In the genomic region with DNA sequence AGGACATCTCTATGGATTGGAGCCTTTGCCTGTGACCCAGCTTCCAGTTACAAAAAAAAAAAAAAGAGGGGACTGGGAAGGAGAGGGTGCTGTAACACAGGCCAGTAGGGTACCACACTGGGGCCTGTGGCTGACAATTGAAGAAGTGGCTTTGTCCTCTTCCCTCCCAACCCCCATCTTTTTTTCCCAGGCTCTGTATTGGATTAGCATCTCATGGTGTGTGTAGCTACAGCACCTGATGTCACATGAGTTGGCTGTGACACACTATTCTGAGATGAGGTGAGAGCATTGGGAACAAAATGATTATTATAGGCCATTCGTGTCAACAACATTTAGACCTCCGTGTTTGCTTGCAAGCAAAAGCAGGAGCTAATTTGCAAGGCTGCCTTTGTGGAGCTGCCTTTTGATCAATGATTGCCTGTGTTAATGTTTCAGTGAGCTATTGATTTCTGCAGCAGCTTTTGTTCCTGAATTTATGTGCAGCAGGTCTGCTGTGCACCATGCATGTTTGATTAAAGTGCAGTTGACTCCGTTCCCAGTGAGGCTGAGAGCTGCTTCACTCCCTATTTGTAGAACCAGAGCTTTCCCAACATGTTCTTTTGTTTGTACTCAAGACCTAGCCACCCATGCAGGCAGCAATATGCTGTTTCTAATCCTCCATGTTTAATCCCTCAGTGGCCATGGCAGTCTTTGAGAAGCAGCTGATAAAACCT, we compare ENCODE assay signal across 14 mouse cellular contexts. TPM values are rescaled to one million over a fixed set of nuclear protein-coding genes. Genes with fewer than 3 reads are reported as not detected.
A peak's percentile ranks its signal among the peaks of the same experiment; 100 is the strongest.
DNase-seq lines count a peak whose midpoint lies in the region; ATAC-seq and TF ChIP-seq lines count a peak whose summit lies in the region.
"Had no signal": no experiment of that assay in that cellular context is flagged by ENCODE, and none has a peak within 500 bp of the region (broad histone marks: within the 10 kb centered on the region; RNA-seq: fewer than 3 reads in every experiment).

No protein-coding gene starts in this region.

- WGBS in kidney, embryonic 16.5 days: 54% methylated on average over 3 of the region's 3 CpGs
- 16% methylated on average over 3 of the region's 3 CpGs for WGBS in forebrain, postnatal 0 days
- WGBS in midbrain, embryonic 15.5 days: 8% methylated on average over 3 of the region's 3 CpGs

- intact Hi-C loops in gastrocnemius, postnatal 36 days (cut with DNase I): no loop called here

- DNase-seq in kidney, postnatal 25 days: no peak
- peak; percentile 68 for DNase-seq in forebrain, postnatal 0 days
- no peak for DNase-seq in adrenal gland, postnatal 36 days
- DNase-seq in right cerebral cortex, postnatal 4 days: no peak
- DNase-seq in gastrocnemius, postnatal 36 days: no peak
- DNase-seq: kidney, adult 9 months; lung, adult 2 months had no signal

- TF ChIP-seq POLR2A in cortical plate, adult 2 months (IDR thresholded peaks at IDR 0.05; ENCODE audit: extremely low read depth, insufficient read depth, low read length): no peak

- peaks cover 19% of the 10 kb centered on the region for H3K36me3 ChIP-seq in kidney, embryonic 16.5 days (ENCODE audit: insufficient read depth, low read length)
- peaks cover 8% of the 10 kb centered on the region for H3K36me3 ChIP-seq in forebrain, postnatal 0 days (ENCODE audit: insufficient read depth)
- peaks cover 2% of the 10 kb centered on the region; the same call in 1 of the 2 replicates for H3K36me3 ChIP-seq in midbrain, embryonic 15.5 days (replicated peaks)

- no peaks in the 10 kb centered on the region for H3K27me3 ChIP-seq in kidney, embryonic 16.5 days (ENCODE audit: insufficient read depth, low read length)
- H3K27me3 ChIP-seq in forebrain, postnatal 0 days (ENCODE audit: insufficient read depth, low read length): no peaks in the 10 kb centered on the region
- no peaks in the 10 kb centered on the region for H3K27me3 ChIP-seq in midbrain, embryonic 15.5 days (replicated peaks)

- no peak overlapping the region for H3K9ac ChIP-seq in kidney, embryonic 16.5 days (replicated peaks; ENCODE audit: low read length)
- H3K9ac ChIP-seq in forebrain, postnatal 0 days: no peak overlapping the region
- 0 out of 2 replicates have a peak overlapping the region, but pooled peaks have one; percentile 15 for H3K9ac ChIP-seq in midbrain, embryonic 15.5 days

- H3K4me2 ChIP-seq in kidney, embryonic 16.5 days (replicated peaks; ENCODE audit: low read depth, low read length): no peak overlapping the region
- H3K4me2 ChIP-seq in forebrain, postnatal 0 days (ENCODE audit: low read depth): no peak overlapping the region
- no peak overlapping the region for H3K4me2 ChIP-seq in midbrain, embryonic 15.5 days

- no peak for ATAC-seq in kidney, embryonic 16.5 days (ENCODE audit: low FRiP score, low TSS enrichment)
- peak; percentile 77 for ATAC-seq in forebrain, postnatal 0 days
- ATAC-seq in midbrain, embryonic 15.5 days (replicated peaks): peak; percentile 65

- peak overlapping the region; percentile 31; the same call in 1 of the 2 replicates for H3K27ac ChIP-seq in kidney, embryonic 16.5 days (ENCODE audit: low read length)
- peak overlapping the region; percentile 45; the same call in 1 of the 2 replicates for H3K27ac ChIP-seq in cortical plate, adult 2 months (ENCODE audit: insufficient read depth, low read length)
- peak overlapping the region; percentile 71 for H3K27ac ChIP-seq in forebrain, postnatal 0 days (ENCODE audit: low read depth, low read length)
- H3K27ac ChIP-seq in midbrain, embryonic 15.5 days: peak overlapping the region; percentile 88
- H3K27ac ChIP-seq: heart, embryonic 10.5 days had no signal

- no peak for TF ChIP-seq CTCF in cortical plate, adult 2 months (IDR thresholded peaks at IDR 0.05; ENCODE audit: extremely low read depth, insufficient read depth, low read length)
- TF ChIP-seq CTCF in forebrain, postnatal 0 days (IDR thresholded peaks at IDR 0.05; ENCODE audit: low read depth): no peak

- H3K4me3 ChIP-seq in kidney, embryonic 16.5 days (ENCODE audit: low read length): no peak overlapping the region
- no peak overlapping the region for H3K4me3 ChIP-seq in cortical plate, adult 2 months (ENCODE audit: insufficient read depth, low read length)
- no peak overlapping the region for H3K4me3 ChIP-seq in forebrain, postnatal 0 days (ENCODE audit: low read depth, low read length)
- H3K4me3 ChIP-seq in midbrain, embryonic 15.5 days: no peak overlapping the region
- H3K4me3 ChIP-seq: erythroblast, embryonic 14.5 days; heart, embryonic 10.5 days had no signal

- H3K4me1 ChIP-seq in kidney, embryonic 16.5 days (ENCODE audit: insufficient read depth, low read length): peaks cover 8% of the 10 kb centered on the region
- peaks cover 8% of the 10 kb centered on the region for H3K4me1 ChIP-seq in cortical plate, adult 2 months (ENCODE audit: control insufficient read depth, insufficient read depth, low read length)
- H3K4me1 ChIP-seq in forebrain, postnatal 0 days (ENCODE audit: insufficient read depth): peaks cover 16% of the 10 kb centered on the region
- H3K4me1 ChIP-seq in midbrain, embryonic 15.5 days: peaks cover 34% of the 10 kb centered on the region

- H3K9me3 ChIP-seq in kidney, embryonic 16.5 days (ENCODE audit: low read length): no peaks in the 10 kb centered on the region
- H3K9me3 ChIP-seq in forebrain, postnatal 0 days (ENCODE audit: low read length): no peaks in the 10 kb centered on the region
- H3K9me3 ChIP-seq in midbrain, embryonic 15.5 days: no peaks in the 10 kb centered on the region
- H3K9me3 ChIP-seq: heart, embryonic 10.5 days had no signal

RNA-seq across cellular contexts. Expression of gene Slc45a1, which starts 45.4 kb away (rescaled TPM):
- 0.12 and 0.17 TPM in 2 replicates for polyA plus RNA-seq in kidney, embryonic 16.5 days (2015; fragmentation: Nextera tagmentation; extraction: Ambion mirVana)
- 38.6 and 41.8 TPM in 2 replicates for polyA plus RNA-seq in cortical plate, adult 2 months (2012; rRNA removed)
- total RNA-seq in forebrain, postnatal 0 days (2014; rRNA removed): 30.5 and 37.2 TPM in 2 replicates
- 38.9 and 43.9 TPM in 2 replicates for polyA plus RNA-seq in forebrain, postnatal 0 days (2015; fragmentation: Nextera tagmentation; extraction: Ambion mirVana)
- 36.3 and 38.0 TPM in 2 replicates for polyA plus RNA-seq in midbrain, embryonic 15.5 days (2015; fragmentation: Nextera tagmentation; extraction: Ambion mirVana)
- total RNA-seq in adrenal gland, postnatal 36 days (2021): under 1 TPM; 0.73 to 0.79 TPM
- total RNA-seq in gastrocnemius, postnatal 36 days (2021): not detected
- total RNA-seq: neutrophil, adult 5-6 weeks had no signal
- polyA plus RNA-seq: erythroblast, embryonic 14.5 days; lung, adult 2 months; thymus, postnatal 0 days had no signal

Comparison
In these comparisons a context has a peak if more than half of its experiments do, and no peak if none do; other contexts are left out.
1. H3K27ac ChIP-seq: peak in every context shown above with its lines; median percentile 88 in midbrain, embryonic 15.5 days; 71 in forebrain, postnatal 0 days; 45 in cortical plate, adult 2 months; 31 in kidney, embryonic 16.5 days.
2. RNA of gene Slc45a1, which starts 45.4 kb away (polyA plus RNA-seq): 38.9 to 43.9 TPM in forebrain, postnatal 0 days, 38.6 to 41.8 TPM in cortical plate, adult 2 months and 36.3 to 38.0 TPM in midbrain, embryonic 15.5 days; 0.12 to 0.17 TPM in kidney, embryonic 16.5 days; every median in the first group is over 10 times any median in the second.